Mouse (Mus musculus): ENCODE results near the gene Cntnap2.
"Not testable (repeated sequence)": the region's sequence is repeated elsewhere in the genome, so short reads cannot be mapped to it uniquely, and the experiment has no call there.

The Cntnap2 gene

GRCm38 (mm10) chr6:46963693-46964092 is 1904.5 kb downstream of the Cntnap2 start:
- no peak for DNase-seq (ENCODE audit: low read depth, low spot score)

- no peak for DNase-seq (ENCODE audit: low read depth, low spot score)
Measured at GRCm38 (mm10) chr6:46972640-46973039, 1913.5 kb downstream of the Cntnap2 start.

GRCm38 (mm10) chr6:46996010-46996602 is 1936.9 kb downstream of the Cntnap2 start:
- DNase-seq (ENCODE audit: low read depth, low spot score) = no peak

GRCm38 (mm10) chr6:47004430-47004829 is 1945.3 kb downstream of the Cntnap2 start:
- no peak for DNase-seq (ENCODE audit: low read depth, low spot score)

GRCm38 (mm10) chr6:47012933-47013332 is 1953.8 kb downstream of the Cntnap2 start:
- DNase-seq (ENCODE audit: low read depth, low spot score) = no peak

- peak; percentile 83 for DNase-seq (ENCODE audit: low read depth, low spot score)
Measured at GRCm38 (mm10) chr6:47013535-47013934, 1954.4 kb downstream of the Cntnap2 start.

GRCm38 (mm10) chr6:47014886-47015586 is 1955.9 kb downstream of the Cntnap2 start:
- no peak for DNase-seq (ENCODE audit: low read depth, low spot score)

- DNase-seq (ENCODE audit: low read depth, low spot score) = no peak
Measured at GRCm38 (mm10) chr6:47026064-47026686, 1967.0 kb downstream of the Cntnap2 start.

- no peak for DNase-seq (ENCODE audit: low read depth, low spot score)
Measured at GRCm38 (mm10) chr6:47031362-47031761, 1972.2 kb downstream of the Cntnap2 start.

GRCm38 (mm10) chr6:47042602-47043001 is 1983.4 kb downstream of the Cntnap2 start:
- no peak for DNase-seq (ENCODE audit: low read depth, low spot score)

- DNase-seq (ENCODE audit: low read depth, low spot score) = no peak
Measured at GRCm38 (mm10) chr6:47043586-47043985, 1984.4 kb downstream of the Cntnap2 start.

GRCm38 (mm10) chr6:47044385-47045200 is 1985.4 kb downstream of the Cntnap2 start:
- no peak for DNase-seq (ENCODE audit: low read depth, low spot score)

- no peak for DNase-seq (ENCODE audit: low read depth, low spot score)
Measured at GRCm38 (mm10) chr6:47049051-47049450, 1989.9 kb downstream of the Cntnap2 start.

- no peak for DNase-seq (ENCODE audit: low read depth, low spot score)
Measured at GRCm38 (mm10) chr6:47050319-47051222, 1991.4 kb downstream of the Cntnap2 start.

GRCm38 (mm10) chr6:47061341-47061740 is 2002.2 kb downstream of the Cntnap2 start:
- no peak for DNase-seq (ENCODE audit: low read depth, low spot score)

- DNase-seq (ENCODE audit: low read depth, low spot score) = no peak
Measured at GRCm38 (mm10) chr6:47089998-47090397, 2030.8 kb downstream of the Cntnap2 start.

GRCm38 (mm10) chr6:47104951-47105350 is 2045.8 kb downstream of the Cntnap2 start:
- no peak for DNase-seq (ENCODE audit: low read depth, low spot score)

- no peak for DNase-seq (ENCODE audit: low read depth, low spot score)
Measured at GRCm38 (mm10) chr6:47109582-47110220, 2050.5 kb downstream of the Cntnap2 start.

- not testable (repeated sequence) for DNase-seq (ENCODE audit: low read depth, low spot score)
Measured at GRCm38 (mm10) chr6:47134063-47134462, 2074.9 kb downstream of the Cntnap2 start.

- not testable (repeated sequence) for DNase-seq (ENCODE audit: low read depth, low spot score)
Measured at GRCm38 (mm10) chr6:47153018-47153417, 2093.9 kb downstream of the Cntnap2 start.

All from 3T3-L1 (cell line).